Mouse (Mus musculus) brain, embryonic 18.5 days (tissue): ENCODE measurements around the gene Rhbdl3.

Source experiments
- DNase-seq: peaks from one replicate; pipeline ENCODE4 v3.0.0-alpha.2; 2012; ENCODE audit warnings: low read depth, low spot score

Gene Rhbdl3

DNA sequence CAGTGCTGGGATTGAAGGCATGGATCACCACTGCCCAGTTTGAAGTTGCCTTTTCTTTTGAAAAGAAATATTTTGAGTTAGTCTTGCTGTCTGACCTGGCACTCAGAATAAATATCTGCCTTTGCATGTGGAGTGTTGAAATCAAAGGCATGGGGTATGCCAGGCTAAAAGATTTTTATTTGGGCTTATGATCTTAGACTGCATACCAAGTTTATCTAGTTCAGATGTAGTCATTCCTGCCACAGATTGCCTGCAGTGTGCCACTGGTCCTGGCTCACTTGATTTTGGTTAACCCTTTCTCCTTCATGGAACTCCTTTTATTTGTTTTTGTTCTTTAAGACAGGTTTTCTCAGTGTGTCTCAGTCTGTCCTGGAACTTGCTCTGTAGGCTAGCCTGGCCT lies 83.7 kb downstream of the Rhbdl3 start:
- no peak for DNase-seq

DNA sequence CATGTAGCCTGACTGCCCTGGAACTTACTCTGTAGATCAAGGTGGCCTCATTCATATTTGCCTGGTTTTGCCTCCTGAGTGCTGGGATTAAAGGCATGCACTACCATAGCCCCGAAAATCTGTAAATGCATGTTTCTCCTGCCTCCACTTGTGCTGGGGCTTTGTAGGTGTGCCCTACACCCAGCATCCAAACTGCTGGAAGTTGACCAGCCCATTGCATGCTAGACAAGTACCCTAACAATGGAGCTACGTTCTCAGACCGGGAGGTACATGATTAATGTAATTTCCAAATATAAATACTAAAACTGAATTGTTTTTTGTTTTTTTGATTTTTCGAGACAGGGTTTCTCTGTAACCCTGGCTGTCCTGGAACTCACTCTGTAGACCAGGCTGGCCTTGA lies 84.3 kb downstream of the Rhbdl3 start:
- no peak for DNase-seq

DNA sequence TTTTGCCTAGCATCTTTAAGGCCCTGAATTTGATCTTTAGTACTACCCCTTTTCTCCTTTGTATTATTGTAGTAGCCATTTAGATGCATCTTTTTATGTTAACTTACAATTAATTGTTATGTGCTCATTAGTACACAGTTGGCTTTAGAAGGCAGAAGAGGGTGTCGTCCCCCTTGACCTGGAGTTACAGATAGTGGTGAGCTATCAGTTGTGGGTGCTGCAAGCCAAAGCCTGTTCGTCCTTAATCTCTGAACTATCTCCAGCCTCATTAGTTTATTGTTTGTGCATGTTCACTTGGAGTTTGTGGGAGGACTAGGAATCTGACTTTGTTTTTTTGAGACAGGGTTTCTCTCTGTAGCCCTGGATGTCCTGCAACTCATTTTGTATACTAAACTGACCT lies 86.1 kb downstream of the Rhbdl3 start:
- DNase-seq = no peak

DNA sequence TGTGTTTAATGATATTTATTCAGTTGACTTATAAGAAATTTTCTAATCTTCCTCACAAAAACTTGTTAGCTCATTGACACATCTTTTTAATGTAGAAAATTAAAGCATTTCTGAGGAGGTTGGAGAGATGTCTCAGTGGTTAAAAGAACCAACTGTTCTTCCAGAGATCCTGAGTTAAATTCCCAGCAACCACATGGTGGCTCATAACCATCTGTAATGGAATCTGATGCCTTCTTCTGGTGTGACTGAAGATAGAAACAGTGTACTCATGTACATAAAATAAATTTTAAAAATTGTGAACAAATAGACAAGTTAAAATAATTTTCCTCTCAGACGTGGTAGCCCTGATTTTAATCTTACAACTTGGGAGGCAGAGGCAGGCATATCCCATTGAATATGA lies 89.2 kb downstream of the Rhbdl3 start:
- DNase-seq = no peak

DNA sequence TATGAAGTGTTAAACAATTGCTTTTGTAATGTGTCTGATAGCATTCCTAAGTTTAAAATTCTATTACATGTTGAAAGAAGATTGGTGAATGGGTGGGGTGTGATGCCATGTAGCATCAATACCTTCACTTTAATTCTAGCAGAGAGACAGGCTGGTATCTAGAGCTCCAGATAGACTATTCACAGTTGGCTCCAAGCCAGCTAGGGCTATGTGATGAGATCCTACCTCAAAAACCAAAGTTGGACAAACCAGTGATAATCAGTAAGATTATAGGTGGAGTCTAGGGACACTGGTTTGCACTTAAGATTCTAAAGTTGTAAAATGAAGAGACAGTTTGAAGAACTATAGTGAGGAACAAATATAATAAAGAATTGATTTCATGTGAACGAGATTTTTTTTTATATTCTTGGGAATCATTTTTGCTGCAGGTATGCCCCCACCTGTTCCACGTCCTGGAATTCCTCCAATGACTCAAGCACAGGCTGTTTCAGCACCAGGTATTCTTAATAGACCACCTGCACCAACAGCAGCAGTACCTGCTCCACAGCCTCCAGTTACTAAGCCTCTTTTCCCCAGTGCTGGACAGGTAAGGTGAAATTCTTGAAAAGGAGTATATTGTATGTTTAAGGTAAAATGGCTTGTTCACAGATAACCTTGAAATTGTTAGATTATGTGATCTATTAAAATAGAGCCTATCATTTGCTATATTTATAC lies 90.9 kb downstream of the Rhbdl3 start:
- no peak for DNase-seq

DNA sequence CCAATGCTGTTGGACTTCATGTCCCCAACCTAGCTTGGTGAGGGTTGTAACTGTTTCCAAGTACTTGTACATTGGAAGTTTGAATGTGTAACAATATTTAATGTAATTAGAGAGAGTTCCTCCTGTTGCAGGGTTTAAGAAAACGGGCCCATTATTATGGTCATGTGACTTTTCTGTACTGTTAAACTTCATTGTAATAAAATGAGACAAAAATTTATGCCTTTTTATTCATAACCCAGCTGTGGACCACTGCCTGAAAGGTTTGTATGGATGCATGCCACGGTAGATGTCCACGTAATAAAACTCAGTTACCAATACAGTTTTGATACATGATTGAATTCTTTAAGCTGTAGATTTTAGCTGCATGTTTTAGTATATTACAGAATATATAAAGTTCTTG lies 95.2 kb downstream of the Rhbdl3 start:
- DNase-seq = no peak

DNA sequence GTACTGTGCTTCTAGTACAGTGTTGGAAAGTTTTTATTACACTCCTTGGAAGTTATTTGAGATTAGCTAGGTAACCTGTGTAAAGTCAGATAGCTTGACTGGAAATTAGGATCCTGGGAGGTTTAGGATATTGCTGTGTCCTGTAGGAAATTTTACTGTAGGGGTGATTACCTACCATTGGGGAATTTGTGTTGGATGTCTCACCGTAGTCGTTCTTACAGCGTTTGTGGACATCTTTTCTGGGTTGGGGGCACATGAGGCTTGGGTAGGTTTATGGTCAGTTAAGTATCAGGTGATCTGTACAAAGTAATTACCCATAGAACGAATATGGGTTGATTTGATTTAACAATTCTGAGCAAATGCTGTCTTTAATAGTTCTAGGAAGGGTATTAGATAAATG lies 95.9 kb downstream of the Rhbdl3 start:
- DNase-seq = no peak
